Comparison of ENCODE assay signal across 18 mouse cellular contexts in the genomic region with DNA sequence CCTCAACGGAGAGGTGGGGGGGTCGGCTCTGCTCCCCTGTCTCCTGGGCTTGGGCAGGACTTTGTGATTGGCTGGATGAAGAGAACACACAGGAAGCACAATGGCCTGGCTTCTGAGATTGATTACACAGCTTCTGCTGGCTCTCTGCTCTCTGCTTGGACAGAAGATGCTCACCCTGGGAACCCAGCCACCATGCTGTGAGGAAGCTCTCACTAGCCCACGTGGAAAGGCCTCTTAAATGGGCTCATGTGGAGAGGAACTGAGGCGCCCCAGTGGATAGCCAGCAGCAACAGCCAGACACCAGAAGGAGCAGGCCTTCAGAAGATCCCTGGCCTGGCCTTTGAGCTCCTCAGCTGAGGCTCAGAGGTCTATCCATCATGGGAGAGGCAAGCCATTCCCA. TPM values are rescaled to one million over a fixed set of nuclear protein-coding genes. Genes with fewer than 3 reads are reported as not detected.
A peak's percentile ranks its signal among the peaks of the same experiment; 100 is the strongest.
DNase-seq lines count a peak whose midpoint lies in the region; ATAC-seq lines count a peak whose summit lies in the region.
"Had no signal": no experiment of that assay in that cellular context is flagged by ENCODE, and none has a peak within 500 bp of the region (broad histone marks: within the 10 kb centered on the region; RNA-seq: fewer than 3 reads in every experiment).

No protein-coding gene starts in this region.

- no peak overlapping the region for H3K9ac ChIP-seq in hindbrain, embryonic 11.5 days (ENCODE audit: low read depth, low read length)
- H3K9ac ChIP-seq in hindbrain, embryonic 13.5 days = no peak overlapping the region
- no peak overlapping the region for H3K9ac ChIP-seq in midbrain, embryonic 13.5 days (replicated peaks)
- H3K9ac ChIP-seq: intestine, embryonic 15.5 days; liver, embryonic 12.5 days had no signal

- H3K27ac ChIP-seq in hindbrain, embryonic 11.5 days (ENCODE audit: low read depth, low read length) = no peak overlapping the region
- no peak overlapping the region for H3K27ac ChIP-seq in hindbrain, embryonic 13.5 days
- no peak overlapping the region for H3K27ac ChIP-seq in midbrain, embryonic 13.5 days
- H3K27ac ChIP-seq: embryonic facial prominence, embryonic 10.5 days; intestine, embryonic 15.5 days; liver, embryonic 12.5 days had no signal

- H3K4me2 ChIP-seq in hindbrain, embryonic 11.5 days (replicated peaks; ENCODE audit: low read depth, low read length) = no peak overlapping the region
- no peak overlapping the region for H3K4me2 ChIP-seq in hindbrain, embryonic 13.5 days
- no peak overlapping the region for H3K4me2 ChIP-seq in midbrain, embryonic 13.5 days (replicated peaks)
- H3K4me2 ChIP-seq: intestine, embryonic 15.5 days; liver, embryonic 12.5 days had no signal

- H3K27me3 ChIP-seq in hindbrain, embryonic 11.5 days (ENCODE audit: control insufficient read depth, insufficient read depth, low read length) = no peaks in the 10 kb centered on the region
- H3K27me3 ChIP-seq in hindbrain, embryonic 13.5 days = no peaks in the 10 kb centered on the region
- no peaks in the 10 kb centered on the region for H3K27me3 ChIP-seq in midbrain, embryonic 13.5 days
- H3K27me3 ChIP-seq: intestine, embryonic 15.5 days had no signal

- H3K36me3 ChIP-seq in hindbrain, embryonic 11.5 days (ENCODE audit: control insufficient read depth, insufficient read depth, low read length) = no peaks in the 10 kb centered on the region
- no peaks in the 10 kb centered on the region for H3K36me3 ChIP-seq in hindbrain, embryonic 13.5 days
- no peaks in the 10 kb centered on the region for H3K36me3 ChIP-seq in midbrain, embryonic 13.5 days
- H3K36me3 ChIP-seq: embryonic facial prominence, embryonic 10.5 days; intestine, embryonic 15.5 days; liver, embryonic 12.5 days had no signal

- 10% methylated on average over 4 of the region's 4 CpGs for WGBS in hindbrain, embryonic 11.5 days
- WGBS in hindbrain, embryonic 13.5 days = 0% methylated on average over 4 of the region's 4 CpGs
- WGBS in midbrain, embryonic 13.5 days = 4% methylated on average over 4 of the region's 4 CpGs

- DNase-seq in hindbrain, embryonic 11.5 days (ENCODE audit: low spot score) = peak; percentile 56
- peak; percentile 35 for DNase-seq in cerebellum, adult 11 months
- DNase-seq in cerebellum, adult 9-11 months = peak; percentile 64
- DNase-seq in layer of hippocampus, postnatal 14 days (ENCODE audit: low spot score in 2 of 2) = no peak
- DNase-seq in adrenal gland, postnatal 36 days = no peak
- DNase-seq: heart, postnatal 14 days; kidney, postnatal 10 days; layer of hippocampus, adult 9-11 months; thymus, adult 2 months had no signal

- no peaks in the 10 kb centered on the region for H3K4me1 ChIP-seq in hindbrain, embryonic 11.5 days (replicated peaks; ENCODE audit: control insufficient read depth, insufficient read depth, low read length)
- H3K4me1 ChIP-seq in hindbrain, embryonic 13.5 days (replicated peaks) = peaks cover 14% of the 10 kb centered on the region
- peaks cover 12% of the 10 kb centered on the region for H3K4me1 ChIP-seq in midbrain, embryonic 13.5 days (replicated peaks)
- H3K4me1 ChIP-seq: intestine, embryonic 15.5 days; liver, embryonic 12.5 days had no signal

- H3K4me3 ChIP-seq in hindbrain, embryonic 11.5 days (ENCODE audit: low read depth, low read length) = no peak overlapping the region
- H3K4me3 ChIP-seq in hindbrain, embryonic 13.5 days = no peak overlapping the region
- H3K4me3 ChIP-seq in midbrain, embryonic 13.5 days (replicated peaks) = no peak overlapping the region
- H3K4me3 ChIP-seq: embryonic facial prominence, embryonic 10.5 days; intestine, embryonic 15.5 days; liver, embryonic 12.5 days had no signal

- H3K9me3 ChIP-seq in hindbrain, embryonic 11.5 days (ENCODE audit: control insufficient read depth, low read length) = no peaks in the 10 kb centered on the region
- H3K9me3 ChIP-seq in hindbrain, embryonic 13.5 days = no peaks in the 10 kb centered on the region
- H3K9me3 ChIP-seq in midbrain, embryonic 13.5 days = no peaks in the 10 kb centered on the region
- H3K9me3 ChIP-seq: embryonic facial prominence, embryonic 10.5 days; intestine, embryonic 15.5 days; liver, embryonic 12.5 days had no signal

- peak; percentile 77; the same call in 1 of the 2 replicates for ATAC-seq in hindbrain, embryonic 11.5 days (ENCODE audit: low FRiP score)
- ATAC-seq in hindbrain, embryonic 13.5 days (ENCODE audit: low FRiP score) = no peak
- ATAC-seq in midbrain, embryonic 13.5 days = peak; percentile 69; the same call in 1 of the 2 replicates
- ATAC-seq: CD4-positive, CD25-positive, alpha-beta regulatory T cell, adult 4 months; intestine, embryonic 15.5 days; liver, embryonic 12.5 days had no signal

RNA-seq across cellular contexts. Expression of a gene that starts 59.9 kb away (rescaled TPM):
- polyA plus RNA-seq in hindbrain, embryonic 11.5 days (2014; fragmentation: Nextera tagmentation; extraction: Ambion mirVana) = not detected in 2 replicates
- not detected in 2 replicates for polyA plus RNA-seq in hindbrain, embryonic 13.5 days (2015; fragmentation: Nextera tagmentation; extraction: Ambion mirVana)
- not detected in 2 replicates for polyA plus RNA-seq in midbrain, embryonic 13.5 days (2015; fragmentation: Nextera tagmentation; extraction: Ambion mirVana)
- total RNA-seq in layer of hippocampus, postnatal 14 days (2021) = not detected
- total RNA-seq in adrenal gland, postnatal 36 days (2021) = not detected
- total RNA-seq: heart, adult 8-10 months; heart, postnatal 14 days; left cerebral cortex, postnatal 25 days had no signal
- polyA plus RNA-seq: embryonic facial prominence, embryonic 10.5 days; intestine, embryonic 15.5 days; liver, embryonic 12.5 days; lung, embryonic 16.5 days had no signal

Comparison
In these comparisons a context has a peak if more than half of its experiments do, and no peak if none do; other contexts are left out.
1. DNase-seq: peak in hindbrain, embryonic 11.5 days (single experiment), cerebellum, adult 11 months (single experiment) and cerebellum, adult 9-11 months (single experiment); none in layer of hippocampus, postnatal 14 days (0 of 2) and adrenal gland, postnatal 36 days (0 of 2).